Mouse (Mus musculus) forebrain, embryonic 10.5 days (tissue): Measurements from ENCODE around the gene Os9. TPM values are rescaled to one million over a fixed set of nuclear protein-coding genes. Genes with fewer than 3 reads are reported as not detected.
"Not testable (repeated sequence)": the region's sequence is repeated elsewhere in the genome, so short reads cannot be mapped to it uniquely, and the experiment has no call there.

Experiments used
- DNase-seq: peaks from one replicate; pipeline ENCODE4 v3.0.0-alpha.2; 2017; ENCODE audit warnings: low spot score; ENCODE audit errors: extremely low spot score
- H3K27ac ChIP-seq: fragments of 300-500 bp; sonication (generic); 2 replicates; pipeline ENCODE4 v1.5.1; 2016; ENCODE audit warnings: mild to moderate bottlenecking
- H3K27me3 ChIP-seq: fragments of 300-500 bp; sonication (generic); 2 replicates; pipeline ENCODE4 v1.6.1; 2016; ENCODE audit warnings: mild to moderate bottlenecking; ENCODE audit not compliant: poor library complexity, severe bottlenecking
- H3K36me3 ChIP-seq: fragments of 300-500 bp; sonication (generic); replicated peaks from 2 replicates; pipeline ENCODE4 v1.6.1; 2016; ENCODE audit warnings: mild to moderate bottlenecking, moderate library complexity
- H3K4me1 ChIP-seq: fragments of 300-500 bp; sonication (generic); 2 replicates; pipeline ENCODE4 v1.6.1; 2016
- H3K4me3 ChIP-seq: fragments of 300-500 bp; sonication (generic); 2 replicates; pipeline ENCODE4 v1.5.1; 2016; ENCODE audit warnings: mild to moderate bottlenecking, moderate library complexity
- H3K9me3 ChIP-seq: fragments of 300-500 bp; sonication (generic); 2 replicates; pipeline ENCODE4 v1.6.1; 2016; ENCODE audit warnings: mild to moderate bottlenecking, moderate library complexity
- WGBS: fragments of 180-500 bp; shearing (Covaris S2); methylation state at CpG from one replicate; pipeline ENCODE4 v1.1.7; 2016; 5-methylcytosine and 5-hydroxymethylcytosine counted together
- polyA plus RNA-seq: library from polyadenylated mRNA; unstranded; fragments of >200 nt; fragmentation: Nextera tagmentation; extraction: Ambion mirVana; gene quantifications from 2 replicates; pipeline ENCODE4 v1.2.1, GENCODE M21; 2016

Gene Os9
- polyA plus RNA-seq, 1 experiment from 2014 or later: 54.2 TPM

DNA sequence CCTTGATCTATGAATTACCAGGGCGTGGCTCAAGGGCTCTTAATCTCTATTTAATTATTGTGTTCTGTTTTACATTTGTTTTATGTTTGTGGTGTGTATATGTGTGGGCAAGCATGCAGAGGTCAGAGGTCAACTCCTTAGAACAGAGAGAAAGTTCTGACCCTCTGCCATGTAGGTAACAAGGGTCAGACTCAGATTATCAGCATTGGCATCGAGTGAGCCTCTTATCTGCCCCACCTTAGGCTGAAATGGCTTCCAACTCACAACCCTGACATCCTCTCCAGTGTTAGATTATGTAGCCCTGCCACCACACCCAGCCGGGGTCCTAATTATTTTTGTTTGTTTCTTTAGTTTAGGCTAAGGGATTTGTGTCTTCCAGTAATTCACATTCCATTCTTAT, 37.5 kb upstream of the Os9 start:
- H3K27ac ChIP-seq: no peak overlapping the region
- DNase-seq: no peak
- H3K27me3 ChIP-seq: peaks cover 7% of the 10 kb centered on the region
- H3K4me3 ChIP-seq: no peak overlapping the region
- no peaks in the 10 kb centered on the region for H3K9me3 ChIP-seq
- no peaks in the 10 kb centered on the region for H3K4me1 ChIP-seq
- 78% methylated on average over 3 of the region's 3 CpGs for WGBS
- no peaks in the 10 kb centered on the region for H3K36me3 ChIP-seq

DNA sequence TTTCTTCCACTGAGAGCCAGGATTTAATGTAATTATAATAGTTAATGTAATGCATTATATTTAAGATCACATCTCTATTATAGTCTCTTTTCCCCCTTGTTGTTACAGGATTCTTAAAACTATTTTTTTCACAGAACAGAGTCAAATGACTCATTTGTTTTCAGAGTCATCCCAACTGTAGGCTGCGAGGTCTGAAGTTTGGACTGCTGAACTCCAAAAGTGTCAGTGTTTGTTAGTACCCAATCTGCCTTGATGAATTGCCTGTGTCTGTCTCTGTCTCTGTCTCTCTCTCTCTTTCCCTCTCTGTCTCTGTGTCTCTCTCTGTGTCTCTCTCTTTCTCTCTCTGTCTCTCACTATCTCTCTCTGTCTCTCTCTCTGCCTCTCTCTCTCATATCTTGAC, 35.6 kb upstream of the Os9 start:
- Histone ChIP-seq H3K27ac (no peak overlapping the region), H3K36me3 (no peaks in the 10 kb centered on the region), H3K4me3 (no peak overlapping the region), H3K9me3 (peaks cover 3% of the 10 kb centered on the region; the same call in 1 of the 2 replicates), H3K27me3 (no peaks in the 10 kb centered on the region), H3K4me1 (no peaks in the 10 kb centered on the region)
- whole genome bisulfite sequencing: 82% methylated on average over 1 of the region's 1 CpGs
- DNase-seq: no peak

DNA sequence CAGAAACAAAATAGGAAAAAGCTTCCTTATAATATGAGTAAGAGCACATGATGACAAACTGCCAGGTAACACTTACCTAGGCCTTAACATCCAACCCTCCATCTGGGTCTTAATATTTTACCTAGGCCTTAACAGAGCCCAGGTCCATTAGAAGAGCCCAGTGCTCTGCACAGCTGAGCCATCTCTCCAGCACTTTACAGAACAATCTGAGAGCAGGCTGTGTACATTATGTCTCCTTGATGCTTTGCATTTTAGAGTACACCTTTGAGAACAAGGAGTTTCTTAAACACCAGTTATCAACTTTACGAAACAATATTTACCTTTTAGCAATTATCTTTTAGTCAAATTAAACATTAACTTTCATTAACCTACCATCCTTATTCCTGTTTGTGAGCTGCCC, 35.2 kb upstream of the Os9 start:
- Histone ChIP-seq H3K27me3 (no peaks in the 10 kb centered on the region), H3K4me3 (no peak overlapping the region), H3K4me1 (no peaks in the 10 kb centered on the region), H3K27ac (no peak overlapping the region), H3K36me3 (no peaks in the 10 kb centered on the region), H3K9me3 (peaks cover 3% of the 10 kb centered on the region; the same call in 1 of the 2 replicates)
- WGBS: 91% methylated on average over 1 of the region's 1 CpGs
- no peak for DNase-seq

DNA sequence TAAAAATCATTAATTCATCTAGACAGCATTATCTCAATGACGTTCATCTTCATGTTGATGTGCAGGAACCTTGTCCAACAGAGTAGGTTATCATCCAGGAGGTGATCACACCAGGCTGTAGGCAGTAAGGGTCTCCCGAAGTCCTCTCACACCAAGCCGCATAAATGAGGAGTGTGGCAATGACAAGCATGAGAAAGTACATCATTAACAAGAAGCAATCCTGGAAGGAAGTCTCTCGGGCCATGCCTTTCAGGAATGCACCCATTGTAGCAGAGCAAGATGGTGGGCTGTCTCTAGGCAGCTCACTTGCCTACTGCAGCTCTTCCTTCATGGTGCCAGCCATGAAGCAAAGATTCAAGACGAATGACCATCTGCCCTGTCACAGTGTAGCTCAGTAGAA, 33.7 kb upstream of the Os9 start:
- Histone ChIP-seq H3K9me3 (peaks cover 3% of the 10 kb centered on the region; the same call in 1 of the 2 replicates), H3K27me3 (no peaks in the 10 kb centered on the region), H3K4me1 (no peaks in the 10 kb centered on the region), H3K27ac (no peak overlapping the region), H3K4me3 (no peak overlapping the region), H3K36me3 (no peaks in the 10 kb centered on the region)
- DNase-seq: no peak
- WGBS: 90% methylated on average over 5 of the region's 5 CpGs

DNA sequence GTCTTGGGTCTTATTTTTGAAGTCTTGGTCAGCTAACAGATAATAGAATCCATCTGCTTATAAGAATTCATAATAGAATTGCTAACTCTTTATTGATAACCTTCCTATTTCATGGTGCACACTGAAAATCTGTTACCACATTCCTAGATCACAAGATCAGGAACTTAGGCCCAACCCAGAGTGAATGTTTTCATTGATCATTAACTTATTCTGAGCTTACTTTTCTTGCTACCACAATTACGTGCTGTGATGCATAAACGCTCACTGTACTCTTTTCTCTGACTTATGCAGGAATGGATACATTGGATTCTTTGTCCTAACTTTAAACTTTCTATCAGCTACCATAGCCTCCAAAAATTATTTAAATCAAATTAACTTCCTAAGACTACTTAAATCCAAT, 33.3 kb upstream of the Os9 start:
- H3K4me1 ChIP-seq: no peaks in the 10 kb centered on the region
- no peaks in the 10 kb centered on the region for H3K36me3 ChIP-seq
- H3K9me3 ChIP-seq: peaks cover 3% of the 10 kb centered on the region; the same call in 1 of the 2 replicates
- 95% methylated on average over 2 of the region's 2 CpGs for WGBS
- H3K4me3 ChIP-seq: no peak overlapping the region
- H3K27ac ChIP-seq: no peak overlapping the region
- H3K27me3 ChIP-seq: no peaks in the 10 kb centered on the region
- no peak for DNase-seq

DNA sequence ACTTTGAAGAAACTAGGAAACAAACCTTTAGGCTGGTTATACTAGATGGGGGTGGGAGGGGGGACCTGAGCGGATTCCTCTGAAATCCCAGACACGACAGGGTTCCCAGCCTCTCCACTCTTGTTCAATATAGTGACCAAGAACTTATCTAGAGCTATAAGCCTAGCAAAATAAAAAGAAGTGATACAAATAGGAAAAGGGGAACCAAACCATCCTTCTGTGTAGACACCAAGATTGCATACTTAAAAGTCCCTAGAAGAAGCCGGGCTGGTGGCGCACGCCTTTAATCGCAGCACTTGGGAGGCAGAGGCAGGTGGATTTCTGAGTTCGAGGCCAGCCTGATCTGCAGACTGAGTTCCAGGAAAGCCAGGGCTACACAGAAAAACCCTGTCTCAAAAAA, 32.4 kb upstream of the Os9 start:
- Histone ChIP-seq H3K9me3 (peaks cover 3% of the 10 kb centered on the region; the same call in 1 of the 2 replicates), H3K4me1 (0 out of 2 replicates have a peak, but pooled peaks cover 3% of the 10 kb centered on the region), H3K4me3 (no peak overlapping the region), H3K36me3 (no peaks in the 10 kb centered on the region), H3K27me3 (no peaks in the 10 kb centered on the region), H3K27ac (no peak overlapping the region)
- DNase-seq: no peak
- WGBS: 94% methylated on average over 7 of the region's 7 CpGs

DNA sequence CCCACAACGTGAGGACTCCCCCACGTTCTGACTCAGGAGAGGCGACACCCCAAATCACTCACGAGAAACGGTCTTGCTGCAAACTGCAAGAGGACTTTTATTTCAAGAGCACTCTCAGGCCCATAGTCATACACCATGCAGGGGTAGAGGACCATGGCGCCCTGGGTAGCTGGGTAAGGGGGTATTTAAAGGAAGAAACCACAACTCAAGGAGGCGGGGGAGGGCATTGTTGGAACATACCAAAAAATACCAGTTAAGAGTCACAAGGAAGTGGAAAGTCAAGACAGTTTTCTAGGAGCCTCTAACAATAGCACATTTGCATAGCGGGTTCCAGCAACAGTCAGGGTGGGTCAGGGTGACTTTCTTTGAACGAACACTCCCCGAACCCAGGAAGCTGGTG, 31.6 kb upstream of the Os9 start:
- H3K4me1 ChIP-seq, H3K27ac ChIP-seq, H3K36me3 ChIP-seq, H3K27me3 ChIP-seq, H3K9me3 ChIP-seq, DNase-seq, H3K4me3 ChIP-seq: not testable (repeated sequence)
- WGBS: 90% methylated on average over 10 of the region's 10 CpGs

DNA sequence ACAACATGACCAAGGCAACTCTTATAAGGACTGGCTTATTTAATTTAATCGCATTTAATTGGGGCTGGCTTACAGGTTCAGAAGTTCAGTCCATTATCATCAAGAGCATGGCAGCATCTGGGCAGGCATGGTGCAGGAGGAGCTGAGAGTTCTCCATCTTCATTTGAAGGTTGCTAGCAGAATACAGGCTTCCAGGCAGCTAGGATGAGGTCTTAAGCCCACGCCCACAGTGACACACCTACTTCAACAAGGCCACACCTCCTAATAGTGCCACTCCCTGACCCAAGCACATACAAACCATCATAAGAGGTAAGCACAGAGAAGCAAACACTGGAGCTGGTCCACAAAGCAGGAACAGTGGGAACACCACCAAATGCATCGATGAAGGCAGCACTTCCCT, 30.3 kb upstream of the Os9 start:
- not testable (repeated sequence) for H3K27me3 ChIP-seq, DNase-seq, H3K27ac ChIP-seq, H3K36me3 ChIP-seq, H3K4me3 ChIP-seq, H3K9me3 ChIP-seq, H3K4me1 ChIP-seq
- WGBS: 91% methylated on average over 3 of the region's 3 CpGs

DNA sequence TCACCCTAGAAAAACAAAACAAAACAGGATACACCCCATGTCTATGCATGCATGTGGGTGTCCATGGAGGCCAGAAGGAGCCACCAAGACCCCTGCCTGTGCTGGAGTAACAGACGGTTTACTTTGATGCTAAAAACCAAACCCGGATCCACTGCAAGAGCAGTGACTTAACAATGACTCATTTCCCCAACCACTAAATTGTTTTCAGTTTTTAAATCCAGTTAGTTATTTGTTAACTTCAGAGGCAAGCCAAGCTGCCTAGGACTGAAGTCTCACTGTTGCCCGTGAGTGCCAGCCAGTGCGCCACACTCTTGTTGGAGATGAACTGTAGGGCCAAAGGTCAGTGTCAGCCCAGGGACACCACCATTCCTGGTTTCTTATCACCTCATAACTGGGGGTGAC, 29.5 kb upstream of the Os9 start:
- Histone ChIP-seq H3K4me3 (no peak overlapping the region), H3K27ac (no peak overlapping the region), H3K4me1 (0 out of 2 replicates have a peak, but pooled peaks cover 3% of the 10 kb centered on the region), H3K27me3 (no peaks in the 10 kb centered on the region), H3K36me3 (no peaks in the 10 kb centered on the region), H3K9me3 (peaks cover 3% of the 10 kb centered on the region; the same call in 1 of the 2 replicates)
- DNase-seq: no peak
- 88% methylated on average over 4 of the region's 4 CpGs for WGBS

DNA sequence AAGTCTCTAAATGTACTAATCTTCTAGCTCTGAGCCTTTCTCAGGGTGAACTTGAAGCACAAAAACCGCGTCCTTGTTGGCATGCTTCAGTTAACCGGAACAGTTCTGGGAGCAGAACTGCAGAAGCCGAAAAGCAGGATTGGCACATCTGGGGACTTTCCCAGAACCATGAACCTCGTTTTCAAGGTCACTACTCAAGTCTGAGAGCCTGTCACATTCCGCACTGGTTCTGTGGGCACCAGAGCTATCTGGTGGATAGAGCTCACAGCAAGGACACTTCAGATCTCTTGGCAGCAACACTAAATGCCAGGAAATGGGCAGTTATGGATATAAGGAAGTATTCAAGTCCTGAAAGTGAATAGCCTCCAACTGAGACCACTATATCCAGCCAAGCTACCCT, 26.2 kb upstream of the Os9 start:
- 81% methylated on average over 6 of the region's 6 CpGs for WGBS
- H3K27me3 ChIP-seq: no peaks in the 10 kb centered on the region

DNA sequence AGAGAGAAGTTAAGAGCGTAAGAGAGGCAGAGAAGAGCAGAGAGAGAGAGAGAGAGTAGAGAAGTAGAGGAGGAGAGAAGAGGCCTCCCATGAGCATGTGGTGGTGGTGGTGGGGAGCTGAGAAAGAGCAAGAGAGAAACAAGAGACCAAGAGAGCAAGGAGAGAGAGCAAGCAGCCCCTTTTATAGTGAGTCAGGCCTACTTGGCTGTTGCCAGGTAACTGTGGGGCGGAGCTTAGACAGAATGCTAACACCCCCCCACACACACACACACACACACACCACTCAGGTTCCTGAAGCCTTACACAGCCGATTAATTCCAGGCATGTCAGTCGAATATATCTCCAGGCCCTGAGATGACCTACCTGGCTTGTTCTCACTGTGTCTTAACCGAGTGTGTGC, 24.4 kb upstream of the Os9 start:
- H3K9me3 ChIP-seq: no peaks in the 10 kb centered on the region
- H3K27me3 ChIP-seq: no peaks in the 10 kb centered on the region
- H3K36me3 ChIP-seq: no peaks in the 10 kb centered on the region
- no peak overlapping the region for H3K4me3 ChIP-seq
- peaks cover 8% of the 10 kb centered on the region; the same call in 1 of the 2 replicates for H3K4me1 ChIP-seq
- WGBS: 94% methylated on average over 5 of the region's 5 CpGs
- no peak overlapping the region for H3K27ac ChIP-seq
- no peak for DNase-seq

More for the DNA sequence above, 26.2 kb upstream of the Os9 start:
- Histone ChIP-seq H3K4me1 (peaks cover 8% of the 10 kb centered on the region; the same call in 1 of the 2 replicates), H3K9me3 (no peaks in the 10 kb centered on the region), H3K4me3 (no peak overlapping the region), H3K36me3 (no peaks in the 10 kb centered on the region), H3K27ac (no peak overlapping the region)
- DNase-seq: no peak

DNA sequence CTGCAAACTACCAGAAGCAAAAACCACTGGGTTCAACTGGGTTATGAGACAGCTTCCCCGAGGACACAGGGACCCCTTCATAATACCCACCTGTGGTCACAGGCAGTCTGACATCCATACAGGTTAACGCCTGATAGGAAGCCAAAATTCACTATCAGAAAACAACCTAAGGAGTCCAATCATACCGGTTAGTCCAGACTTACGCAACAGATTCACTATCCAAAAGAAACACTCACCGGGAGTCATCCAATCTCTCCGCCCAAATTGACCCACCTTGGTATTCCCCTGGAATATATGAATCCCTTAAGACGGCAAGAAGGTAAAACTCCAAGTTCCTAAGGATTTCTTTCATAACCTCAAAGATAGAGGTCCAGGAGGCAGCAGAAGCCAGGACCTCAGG, 23.6 kb upstream of the Os9 start:
- Histone ChIP-seq H3K4me1 (peaks cover 8% of the 10 kb centered on the region; the same call in 1 of the 2 replicates), H3K27ac (no peak overlapping the region), H3K4me3 (no peak overlapping the region), H3K9me3 (no peaks in the 10 kb centered on the region), H3K36me3 (no peaks in the 10 kb centered on the region), H3K27me3 (no peaks in the 10 kb centered on the region)
- DNase-seq: no peak
- WGBS: 91% methylated on average over 7 of the region's 7 CpGs

DNA sequence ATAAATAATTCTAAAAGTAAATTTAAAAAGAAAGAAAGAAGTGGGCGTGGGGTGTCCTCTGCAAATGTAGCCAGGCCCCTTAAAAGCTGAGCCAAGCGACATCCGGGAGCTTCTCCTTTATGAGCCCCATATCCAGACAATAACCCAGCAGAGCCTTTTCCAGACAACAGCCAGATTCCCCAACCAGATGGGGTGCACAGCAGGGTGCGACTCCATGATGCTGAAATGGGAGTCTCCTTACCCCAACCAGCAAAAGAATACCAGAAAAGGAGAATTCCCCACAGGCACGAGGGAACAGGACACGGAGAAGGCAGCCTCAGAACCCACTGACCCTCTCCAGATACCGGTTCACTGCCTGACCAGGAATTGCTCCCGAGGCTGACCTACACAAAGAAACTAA, 22.3 kb upstream of the Os9 start:
- Histone ChIP-seq H3K27me3 (no peaks in the 10 kb centered on the region), H3K4me3 (no peak overlapping the region), H3K27ac (no peak overlapping the region), H3K4me1 (peaks cover 5% of the 10 kb centered on the region; the same call in 1 of the 2 replicates), H3K9me3 (no peaks in the 10 kb centered on the region), H3K36me3 (no peaks in the 10 kb centered on the region)
- WGBS: 82% methylated on average over 8 of the region's 8 CpGs
- DNase-seq: no peak

DNA sequence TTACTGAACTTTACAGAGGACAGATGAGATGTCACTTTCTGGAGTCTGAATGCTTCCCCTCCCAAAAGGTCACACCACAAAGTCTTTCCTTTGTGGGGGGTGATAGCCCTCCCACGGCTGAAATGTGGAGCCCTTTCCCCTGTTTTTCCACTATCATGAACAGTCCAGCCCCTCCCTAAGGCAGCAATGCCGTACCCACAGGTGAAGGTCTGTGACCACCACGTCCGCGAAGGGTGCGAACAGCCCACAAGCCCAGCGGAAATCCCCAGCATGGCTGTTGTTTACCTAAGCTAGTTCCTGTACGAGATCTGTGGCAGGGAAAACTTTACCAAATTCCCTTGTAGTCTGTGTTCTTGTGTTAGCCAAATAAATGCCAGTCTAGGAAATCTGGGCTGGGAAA, 20.6 kb upstream of the Os9 start:
- Histone ChIP-seq H3K36me3 (no peaks in the 10 kb centered on the region), H3K4me1 (peaks cover 5% of the 10 kb centered on the region; the same call in 1 of the 2 replicates), H3K4me3 (no peak overlapping the region), H3K9me3 (no peaks in the 10 kb centered on the region), H3K27ac (no peak overlapping the region), H3K27me3 (no peaks in the 10 kb centered on the region)
- no peak for DNase-seq
- 89% methylated on average over 8 of the region's 8 CpGs for WGBS
